Mouse (Mus musculus): ENCODE data around the gene Srr. TPM values are rescaled to one million over a fixed set of nuclear protein-coding genes. Genes with fewer than 3 reads are reported as not detected.

The Srr gene
- polyA plus RNA-seq, 2 experiments: 1.9 to 4.6 TPM

- DNase-seq (ENCODE audit: low read depth in 3 of 3, low spot score in 3 of 3) (no peak), ATAC-seq (ENCODE audit: insufficient read depth) (no peak)
- Histone ChIP-seq H3K4me1 (replicated peaks; ENCODE audit: control insufficient read depth in 2 of 2, insufficient read depth in 2 of 2, low read length in 1 of 2) (no peaks in the 10 kb centered on the region), H3K36me3 (replicated peaks; ENCODE audit: control insufficient read depth, insufficient read depth, low read depth) (no peaks in the 10 kb centered on the region), H3K4me3 (ENCODE audit: insufficient read depth in 1 of 2, low read depth in 2 of 2, low read length in 2 of 2) (no peak overlapping the region), H3K9me3 (ENCODE audit: control insufficient read depth, low read length) (no peaks in the 10 kb centered on the region), H3K9ac (replicated peaks) (no peak overlapping the region), H3K4me2 (ENCODE audit: low read depth) (no peak overlapping the region), H3K27me3 (ENCODE audit: control insufficient read depth, insufficient read depth, low read length) (no peaks in the 10 kb centered on the region), H3K27ac (no peak overlapping the region)
- WGBS (ENCODE audit: insufficient replicate concordance): 77% methylated on average over 5 of the region's 5 CpGs
- no peak for TF ChIP-seq CTCF (IDR thresholded peaks at IDR 0.05; ENCODE audit: low read depth)
- TF ChIP-seq EP300 (IDR thresholded peaks at IDR 0.05; ENCODE audit: low read depth): no peak
Measured at GRCm38 (mm10) chr11:74862129-74862528, 63.6 kb downstream of the Srr start.

GRCm38 (mm10) chr11:74857756-74858155 is 68.0 kb downstream of the Srr start:
- Histone ChIP-seq H3K27ac (no peak overlapping the region), H3K4me1 (replicated peaks; ENCODE audit: control insufficient read depth in 2 of 2, insufficient read depth in 2 of 2, low read length in 1 of 2) (no peaks in the 10 kb centered on the region), H3K9me3 (ENCODE audit: control insufficient read depth, low read length) (no peaks in the 10 kb centered on the region), H3K4me3 (ENCODE audit: insufficient read depth in 1 of 2, low read depth in 2 of 2, low read length in 2 of 2) (no peak overlapping the region), H3K27me3 (ENCODE audit: control insufficient read depth, insufficient read depth, low read length) (no peaks in the 10 kb centered on the region), H3K4me2 (ENCODE audit: low read depth) (no peak overlapping the region), H3K36me3 (replicated peaks; ENCODE audit: control insufficient read depth, insufficient read depth, low read depth) (no peaks in the 10 kb centered on the region), H3K9ac (replicated peaks) (no peak overlapping the region)
- no peak for ATAC-seq (ENCODE audit: insufficient read depth)
- 82% methylated on average over 9 of the region's 9 CpGs for WGBS (ENCODE audit: insufficient replicate concordance)
- DNase-seq (ENCODE audit: low read depth in 3 of 3, low spot score in 3 of 3): no peak
- no peak for TF ChIP-seq CTCF (IDR thresholded peaks at IDR 0.05; ENCODE audit: low read depth)
- TF ChIP-seq EP300 (IDR thresholded peaks at IDR 0.05; ENCODE audit: low read depth): no peak

Small RNA genes within 50 kb of the gene (microRNA-seq; reads per million reads assigned to microRNA genes)
- not detected for gene Mir6926

Other genes starting within 250 kb of the Srr start
- gene Pafah1b1, start 201.3 kb downstream of the Srr start, polyA plus RNA-seq (2012; rRNA removed): 11.1 and 18.2 TPM in 2 replicates
- gene Pafah1b1, start 201.3 kb downstream of the Srr start, polyA plus RNA-seq (2014; fragmentation: Nextera tagmentation; extraction: Ambion mirVana): 42.1 and 43.8 TPM in 2 replicates
- 3.1 and 9.3 TPM in 2 replicates for gene Mettl16, start 155.1 kb downstream of the Srr start, polyA plus RNA-seq (2012; rRNA removed)
- gene Mettl16, start 155.1 kb downstream of the Srr start, polyA plus RNA-seq (2014; fragmentation: Nextera tagmentation; extraction: Ambion mirVana): 14.6 and 16.5 TPM in 2 replicates
- gene Mnt, start 95.0 kb downstream of the Srr start, polyA plus RNA-seq (2012; rRNA removed): 2.5 TPM in 2 replicates
- gene Mnt, start 95.0 kb downstream of the Srr start, polyA plus RNA-seq (2014; fragmentation: Nextera tagmentation; extraction: Ambion mirVana): 1.0 and 1.2 TPM in 2 replicates
- 2.6 and 2.7 TPM in 2 replicates for gene Sgsm2, start 28.9 kb downstream of the Srr start, polyA plus RNA-seq (2012; rRNA removed)
- gene Sgsm2, start 28.9 kb downstream of the Srr start, polyA plus RNA-seq (2014; fragmentation: Nextera tagmentation; extraction: Ambion mirVana): 1.1 and 1.3 TPM in 2 replicates
- gene Tsr1, start 27.9 kb downstream of the Srr start, polyA plus RNA-seq (2012; rRNA removed): 13.4 and 17.9 TPM in 2 replicates
- 26.3 and 29.4 TPM in 2 replicates for gene Tsr1, start 27.9 kb downstream of the Srr start, polyA plus RNA-seq (2014; fragmentation: Nextera tagmentation; extraction: Ambion mirVana)
- 5.9 TPM in 2 replicates for gene Smg6, start 125 bp downstream of the Srr start, polyA plus RNA-seq (2012; rRNA removed)
- gene Smg6, start 125 bp downstream of the Srr start, polyA plus RNA-seq (2014; fragmentation: Nextera tagmentation; extraction: Ambion mirVana): 3.2 and 3.4 TPM in 2 replicates
- gene Hic1, start 243.6 kb upstream of the Srr start, polyA plus RNA-seq (2012; rRNA removed): 0.97 and 1.4 TPM in 2 replicates
- 0.28 and 0.48 TPM in 2 replicates for gene Hic1, start 243.6 kb upstream of the Srr start, polyA plus RNA-seq (2014; fragmentation: Nextera tagmentation; extraction: Ambion mirVana)

Data from liver, embryonic 14.5 days (tissue).